Mouse (Mus musculus) retina, embryonic 14.5 days (tissue): ENCODE results near the gene Mrpl48.

Experiments
- DNase-seq: peaks from one replicate; pipeline ENCODE4 v3.0.0-alpha.2; 2015; ENCODE audit warnings: low spot score

The Mrpl48 gene

GRCm38 (mm10) chr7:100608130-100608741 lies at the start of gene Mrpl48:
Mrpl48 (minus strand) TSS chr7:100608301.
- DNase-seq, result peak; percentile 54

GRCm38 (mm10) chr7:100656739-100657138 lies 48.6 kb upstream of the Mrpl48 start:
- no peak for DNase-seq

GRCm38 (mm10) chr7:100654441-100654840 lies 46.3 kb upstream of the Mrpl48 start:
- DNase-seq, result no peak

- DNase-seq, result peak; percentile 53
Observed at GRCm38 (mm10) chr7:100653480-100654266, 45.6 kb upstream of the Mrpl48 start.

GRCm38 (mm10) chr7:100651011-100651410 lies 42.9 kb upstream of the Mrpl48 start:
- no peak for DNase-seq

GRCm38 (mm10) chr7:100650421-100650820 lies 42.3 kb upstream of the Mrpl48 start:
- DNase-seq, result no peak

GRCm38 (mm10) chr7:100649826-100650225 lies 41.7 kb upstream of the Mrpl48 start:
- no peak for DNase-seq

- DNase-seq, result no peak
Observed at GRCm38 (mm10) chr7:100649095-100649494, 41.0 kb upstream of the Mrpl48 start.

- peak; percentile 89 for DNase-seq
Observed at GRCm38 (mm10) chr7:100645147-100645546, 37.0 kb upstream of the Mrpl48 start.

GRCm38 (mm10) chr7:100642413-100642812 lies 34.3 kb upstream of the Mrpl48 start:
- no peak for DNase-seq

- peak; percentile 66 for DNase-seq
Observed at GRCm38 (mm10) chr7:100637657-100638056, 29.6 kb upstream of the Mrpl48 start.

GRCm38 (mm10) chr7:100624538-100624937 lies 16.4 kb upstream of the Mrpl48 start:
- DNase-seq, result no peak

- DNase-seq, result peak; percentile 33
Observed at GRCm38 (mm10) chr7:100622277-100622676, 14.2 kb upstream of the Mrpl48 start.

- no peak for DNase-seq
Observed at GRCm38 (mm10) chr7:100616121-100616857, 8.2 kb upstream of the Mrpl48 start.

- no peak for DNase-seq
Observed at GRCm38 (mm10) chr7:100608910-100609309, 809 bp upstream of the Mrpl48 start.

- DNase-seq, result peak; percentile 98
Observed at GRCm38 (mm10) chr7:100607214-100608129, 629 bp downstream of the Mrpl48 start, which contains the start of gene Rab6a. Rab6a (plus strand) TSS chr7:100607410.

GRCm38 (mm10) chr7:100600211-100600610 lies 7.9 kb downstream of the Mrpl48 start:
- no peak for DNase-seq

GRCm38 (mm10) chr7:100593349-100593748 lies 14.8 kb downstream of the Mrpl48 start:
- no peak for DNase-seq

- DNase-seq, result no peak
Observed at GRCm38 (mm10) chr7:100591522-100591852, 16.6 kb downstream of the Mrpl48 start.

GRCm38 (mm10) chr7:100590845-100591521 lies 17.1 kb downstream of the Mrpl48 start:
- peak; percentile 81 for DNase-seq

- no peak for DNase-seq
Observed at GRCm38 (mm10) chr7:100590504-100590844, 17.6 kb downstream of the Mrpl48 start.
